Mouse (Mus musculus): ENCODE data around the gene Wdr53.
"Not testable (repeated sequence)": the region's sequence is repeated elsewhere in the genome, so short reads cannot be mapped to it uniquely, and the experiment has no call there.

Gene Wdr53

GRCm38 (mm10) chr16:32246952-32247370 lies at the start of gene Wdr53, which contains the start of gene Fbxo45:
Gene Wdr53, plus strand, starts transcription at chr16:32247227.
Gene Fbxo45, minus strand, starts transcription at chr16:32247158.
- peak; percentile 97 to 99 for DNase-seq

- DNase-seq = peak; percentile 67 to 80
Observed at GRCm38 (mm10) chr16:32200256-32201003, 46.6 kb upstream of the Wdr53 start.

GRCm38 (mm10) chr16:32201004-32201325 lies 46.1 kb upstream of the Wdr53 start:
- DNase-seq = no peak

GRCm38 (mm10) chr16:32202681-32203080 lies 44.3 kb upstream of the Wdr53 start:
- DNase-seq = peak; percentile 70 to 84

- DNase-seq = peak; percentile 37 to 38
Observed at GRCm38 (mm10) chr16:32204902-32205301, 42.1 kb upstream of the Wdr53 start.

GRCm38 (mm10) chr16:32214156-32214555 lies 32.9 kb upstream of the Wdr53 start:
- DNase-seq = no peak

- no peak for DNase-seq
Observed at GRCm38 (mm10) chr16:32214804-32215576, 32.0 kb upstream of the Wdr53 start.

- no peak for DNase-seq
Observed at GRCm38 (mm10) chr16:32221803-32222202, 25.2 kb upstream of the Wdr53 start.

- no peak for DNase-seq
Observed at GRCm38 (mm10) chr16:32222399-32222798, 24.6 kb upstream of the Wdr53 start.

GRCm38 (mm10) chr16:32232050-32232449 lies 15.0 kb upstream of the Wdr53 start:
- DNase-seq = not testable (repeated sequence)

GRCm38 (mm10) chr16:32237930-32238680 lies 8.9 kb upstream of the Wdr53 start:
- peak; percentile 31 to 76 for DNase-seq

- no peak for DNase-seq
Observed at GRCm38 (mm10) chr16:32239428-32240312, 7.4 kb upstream of the Wdr53 start.

GRCm38 (mm10) chr16:32243901-32244300 lies 3.1 kb upstream of the Wdr53 start:
- DNase-seq = no peak

- DNase-seq = peak in 1 of 2 experiments; percentile 49
Observed at GRCm38 (mm10) chr16:32246351-32246791, 656 bp upstream of the Wdr53 start.

- DNase-seq = not testable (repeated sequence)
Observed at GRCm38 (mm10) chr16:32264225-32264624, 17.2 kb downstream of the Wdr53 start.

GRCm38 (mm10) chr16:32271291-32271690 lies 24.3 kb downstream of the Wdr53 start, which contains the start of gene Smco1:
Gene Smco1, plus strand, starts transcription at chr16:32271468.
- no peak for DNase-seq

- DNase-seq = peak in 1 of 2 experiments; percentile 13
Observed at GRCm38 (mm10) chr16:32273338-32273737, 26.3 kb downstream of the Wdr53 start.

GRCm38 (mm10) chr16:32275041-32275440 lies 28.0 kb downstream of the Wdr53 start:
- no peak for DNase-seq

- DNase-seq = no peak
Observed at GRCm38 (mm10) chr16:32275830-32276229, 28.8 kb downstream of the Wdr53 start.

GRCm38 (mm10) chr16:32277308-32278256 lies 30.6 kb downstream of the Wdr53 start, which contains the start of gene Rnf168:
Gene Rnf168, plus strand, starts transcription at chr16:32277459.
- DNase-seq = peak; percentile 92 to 93

GRCm38 (mm10) chr16:32278396-32278795 lies 31.4 kb downstream of the Wdr53 start:
- DNase-seq = no peak

Measured in lung, postnatal 4 days (tissue).